Mouse (Mus musculus): Measurements from ENCODE around the gene Exd1. TPM values are rescaled to one million over a fixed set of nuclear protein-coding genes. Genes with fewer than 3 reads are reported as not detected.

Exd1 gene
- polyA plus RNA-seq (2017; shearing (Covaris generic)), result not detected

DNA sequence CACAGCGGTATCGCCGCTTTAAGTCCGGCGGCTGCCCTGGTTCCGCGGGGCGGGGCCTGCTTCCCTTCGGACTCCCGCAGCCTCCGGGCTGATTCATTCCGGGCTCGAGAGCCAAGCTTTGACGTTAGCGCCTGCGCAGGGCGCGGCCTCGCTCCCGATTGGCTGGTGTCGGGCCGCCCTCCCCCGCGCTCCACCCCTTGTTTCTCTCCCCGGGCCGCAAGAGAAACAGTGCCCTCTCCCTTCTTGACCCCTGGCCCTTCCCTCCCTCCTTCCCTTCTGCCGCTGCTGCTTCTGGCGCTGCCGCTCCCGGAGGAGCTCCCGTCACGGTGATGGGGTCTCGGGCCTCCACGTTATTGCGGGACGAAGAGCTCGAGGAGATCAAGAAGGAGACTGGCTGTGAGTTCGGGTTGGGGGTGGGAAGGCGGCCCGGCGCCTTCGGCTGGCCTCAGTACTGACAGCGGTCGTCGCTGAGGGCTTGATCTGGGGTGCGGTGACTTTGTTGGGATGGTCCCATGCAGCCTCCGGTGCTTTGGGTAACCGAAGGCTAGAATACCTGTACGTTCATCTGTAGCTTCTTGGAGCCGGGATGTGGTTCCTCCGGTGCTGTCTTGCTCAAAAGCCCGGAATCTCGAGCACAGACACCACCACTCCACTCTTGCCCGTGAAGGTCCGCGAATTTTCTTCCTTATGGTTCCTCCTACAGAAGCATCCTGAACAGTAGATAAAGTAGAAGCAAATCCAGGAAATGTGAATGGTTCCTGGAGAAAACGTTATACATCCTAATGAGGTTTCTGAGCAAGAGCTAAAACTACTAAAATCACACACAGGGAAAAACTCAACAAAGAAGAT is at the start of gene Exd1, which contains the start of gene Chp1:
Exd1 (minus strand) TSS at position 106 of the 849 bp plus-strand sequence.
Chp1 (plus strand) TSS at position 176 of the 849 bp plus-strand sequence.

DNA sequence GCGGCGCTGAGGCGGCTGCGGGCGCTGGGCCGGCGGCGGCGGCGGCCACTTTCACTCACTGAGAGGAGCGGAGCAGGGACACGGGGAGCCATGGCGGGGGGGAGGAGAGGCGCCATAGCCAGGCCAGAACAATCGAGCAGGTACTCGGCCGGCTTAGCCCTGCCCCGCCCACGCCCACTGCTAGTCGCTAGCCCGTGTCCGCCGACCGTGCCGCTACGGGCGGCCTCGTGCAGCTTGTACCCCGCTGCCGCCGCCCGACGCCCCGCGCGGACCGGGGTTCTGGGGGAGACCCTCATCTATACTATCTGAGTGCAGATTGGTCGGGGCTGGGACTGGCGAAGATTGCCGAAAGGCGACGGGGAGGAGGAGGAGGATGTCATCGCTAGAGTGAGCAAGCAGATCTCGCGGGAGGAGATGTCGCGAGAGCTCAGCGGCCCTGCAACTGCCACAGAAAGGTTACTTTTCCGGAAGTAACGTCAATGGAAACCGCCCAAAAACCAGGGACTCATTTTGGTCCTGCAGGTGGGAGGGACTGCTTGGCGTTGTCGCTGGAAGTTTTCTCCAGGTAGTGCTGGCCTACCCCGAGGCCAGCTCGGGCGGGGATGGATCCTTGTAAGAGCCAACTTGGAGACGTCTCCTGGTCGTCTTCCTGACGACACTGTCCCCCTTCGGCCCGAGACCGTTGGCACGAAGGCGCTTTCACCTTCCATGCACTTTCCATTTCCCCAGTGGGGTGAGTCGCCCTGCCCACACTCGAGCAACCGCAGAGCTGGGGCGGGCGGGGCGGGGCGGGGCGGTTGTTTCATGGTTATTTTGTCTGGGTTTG is 69.6 kb downstream of the Exd1 start, which contains the start of gene Ino80:
Ino80 (minus strand) TSS at position 117 of the 826 bp plus-strand sequence.

Other genes starting within 250 kb of the Exd1 start
- not detected for gene Dll4, start 221.8 kb downstream of the Exd1 start, polyA plus RNA-seq (2017; shearing (Covaris generic))
- gene Chac1, start 196.4 kb downstream of the Exd1 start, polyA plus RNA-seq (2017; shearing (Covaris generic)), result 0.18 TPM
- gene Ino80, start 69.9 kb downstream of the Exd1 start, polyA plus RNA-seq (2017; shearing (Covaris generic)), result 5.0 TPM
- 75.4 TPM for gene Chp1, start 70 bp upstream of the Exd1 start, polyA plus RNA-seq (2017; shearing (Covaris generic))
- gene Nusap1, start 70.7 kb upstream of the Exd1 start, polyA plus RNA-seq (2017; shearing (Covaris generic)), result 8.9 TPM
- 3.1 TPM for gene Oip5, start 70.8 kb upstream of the Exd1 start, polyA plus RNA-seq (2017; shearing (Covaris generic))
- gene Ndufaf1, start 115.2 kb upstream of the Exd1 start, polyA plus RNA-seq (2017; shearing (Covaris generic)), result 42.4 TPM
- 35.7 TPM for gene Rtf1, start 127.4 kb upstream of the Exd1 start, polyA plus RNA-seq (2017; shearing (Covaris generic))
- not detected for gene Itpka, start 194.7 kb upstream of the Exd1 start, polyA plus RNA-seq (2017; shearing (Covaris generic))
- not detected for gene Ltk, start 212.8 kb upstream of the Exd1 start, polyA plus RNA-seq (2017; shearing (Covaris generic))
- gene Rpap1, start 239.9 kb upstream of the Exd1 start, polyA plus RNA-seq (2017; shearing (Covaris generic)), result 44.4 TPM